Mouse (Mus musculus) heart, postnatal 10 days (tissue): ENCODE measurements around the gene Ercc6. TPM values are rescaled to one million over a fixed set of nuclear protein-coding genes. Genes with fewer than 3 reads are reported as not detected.
A peak's percentile ranks its signal among the peaks of the same experiment; 100 is the strongest.

ENCODE experiments used
- DNase-seq, 2 experiments: peaks; one replicate each; pipeline ENCODE4 v3.0.0; 2021
- intact Hi-C: fragments of 180-260 bp; cut with DNase I; formaldehyde crosslinking; loops from one replicate; pipeline ENCODE4 v1.15.1; 2025
- total RNA-seq, 2 experiments: library from RNA; stranded (reverse); gene quantifications; 2 replicates each; pipeline ENCODE4 v1.2.3; 2021

The Ercc6 gene
- total RNA-seq, 2 experiments from 2014 or later: 7.0 to 7.3 TPM

GRCm38 (mm10) chr14:32627271-32627670 is 114.0 kb downstream of the Ercc6 start:
- peak in 1 of 2 experiments; percentile 7 for DNase-seq
- intact Hi-C loops: loop anchor here (5.0 to 10.0 kb wide), 2 partner anchors 95 to 178 kb away; no protein-coding TSS in a partner anchor

DNA sequence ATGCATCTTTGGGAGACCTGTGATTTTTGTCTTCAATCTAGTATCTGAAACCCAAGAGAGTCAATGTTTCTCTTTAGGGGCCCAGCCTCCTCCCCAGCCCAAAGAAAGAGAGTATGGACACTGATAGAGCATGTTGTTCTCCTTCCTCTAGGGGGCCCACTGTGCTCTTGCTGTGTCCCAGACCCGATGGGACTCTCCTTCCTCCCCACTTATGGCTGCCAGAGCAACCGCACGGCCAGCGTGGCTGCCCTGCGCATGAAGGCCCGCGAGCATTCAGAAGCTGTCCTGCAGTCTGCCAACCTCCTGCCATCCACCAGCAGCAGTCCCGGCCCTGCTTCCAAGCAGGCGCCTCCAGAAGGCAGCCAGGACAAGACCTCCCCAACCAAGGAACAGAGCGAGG is 115.3 kb downstream of the Ercc6 start:
- intact Hi-C loops: loop anchor here (5.0 to 10.0 kb wide), 2 partner anchors 94 to 176 kb away; no protein-coding TSS in a partner anchor
- DNase-seq: peak; percentile 16 to 35

Other genes with a start within 250 kb of the Ercc6 start
- 10 to 100 TPM; 13.3 to 14.2 TPM for gene Ogdhl, start 191.5 kb upstream of the Ercc6 start, total RNA-seq
- gene 1700024G13Rik, start 125.1 kb upstream of the Ercc6 start, total RNA-seq: not detected
- not detected for gene Slc18a3, start 48.7 kb upstream of the Ercc6 start, total RNA-seq
- not detected for gene Chat, start 47.5 kb upstream of the Ercc6 start, total RNA-seq
- not detected for gene Prrxl1, start 85.9 kb downstream of the Ercc6 start, total RNA-seq
- gene 3425401B19Rik, start 171.8 kb downstream of the Ercc6 start, total RNA-seq: 10 to 100 TPM; 59.4 to 74.8 TPM